Mouse (Mus musculus) gastrocnemius, adult 18-20 months (tissue): ENCODE results near the gene Hivep3. TPM values are rescaled to one million over a fixed set of nuclear protein-coding genes. Genes with fewer than 3 reads are reported as not detected.
A peak's percentile ranks its signal among the peaks of the same experiment; 100 is the strongest.

Source experiments
- DNase-seq: peaks from one replicate; pipeline ENCODE4 v3.0.0; 2021; ENCODE audit warnings: low spot score
- total RNA-seq, 2 experiments: library from RNA; stranded (reverse); gene quantifications; 2 replicates each; pipeline ENCODE4 v1.2.3; 2021

The Hivep3 gene
- total RNA-seq, 2 experiments from 2014 or later: 3.0 to 5.6 TPM

DNA sequence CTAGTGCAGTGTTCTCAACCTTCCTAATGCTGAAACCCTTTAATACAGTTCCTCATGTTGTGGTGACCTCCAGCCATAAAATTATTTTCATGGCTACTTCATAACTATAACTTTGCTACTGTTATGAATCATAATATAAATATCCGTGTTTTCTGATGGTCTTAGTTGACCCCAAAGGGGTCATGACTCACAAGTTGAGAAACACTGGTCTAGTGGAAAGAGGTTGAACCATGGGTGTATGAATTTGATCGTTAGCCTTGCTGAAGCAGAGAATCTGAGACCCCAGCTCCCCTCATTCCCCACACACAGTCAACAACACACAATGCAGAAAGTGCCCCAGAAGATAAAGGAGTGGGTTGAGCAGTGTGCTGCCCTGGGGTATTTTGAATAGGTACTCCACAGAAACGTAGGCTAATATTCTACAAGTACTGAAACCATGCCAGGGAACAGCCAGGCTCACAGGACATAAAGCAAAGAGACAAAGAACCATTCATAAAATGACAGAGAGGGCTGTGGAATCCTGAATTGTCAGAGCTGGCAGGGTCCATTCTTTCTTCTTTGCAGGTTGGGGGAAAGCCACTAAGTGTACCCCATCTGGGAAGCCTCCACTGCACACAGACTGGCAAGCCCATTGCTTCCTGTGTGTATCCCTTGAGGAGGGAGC is 212.8 kb downstream of the Hivep3 start:
- no peak for DNase-seq

DNA sequence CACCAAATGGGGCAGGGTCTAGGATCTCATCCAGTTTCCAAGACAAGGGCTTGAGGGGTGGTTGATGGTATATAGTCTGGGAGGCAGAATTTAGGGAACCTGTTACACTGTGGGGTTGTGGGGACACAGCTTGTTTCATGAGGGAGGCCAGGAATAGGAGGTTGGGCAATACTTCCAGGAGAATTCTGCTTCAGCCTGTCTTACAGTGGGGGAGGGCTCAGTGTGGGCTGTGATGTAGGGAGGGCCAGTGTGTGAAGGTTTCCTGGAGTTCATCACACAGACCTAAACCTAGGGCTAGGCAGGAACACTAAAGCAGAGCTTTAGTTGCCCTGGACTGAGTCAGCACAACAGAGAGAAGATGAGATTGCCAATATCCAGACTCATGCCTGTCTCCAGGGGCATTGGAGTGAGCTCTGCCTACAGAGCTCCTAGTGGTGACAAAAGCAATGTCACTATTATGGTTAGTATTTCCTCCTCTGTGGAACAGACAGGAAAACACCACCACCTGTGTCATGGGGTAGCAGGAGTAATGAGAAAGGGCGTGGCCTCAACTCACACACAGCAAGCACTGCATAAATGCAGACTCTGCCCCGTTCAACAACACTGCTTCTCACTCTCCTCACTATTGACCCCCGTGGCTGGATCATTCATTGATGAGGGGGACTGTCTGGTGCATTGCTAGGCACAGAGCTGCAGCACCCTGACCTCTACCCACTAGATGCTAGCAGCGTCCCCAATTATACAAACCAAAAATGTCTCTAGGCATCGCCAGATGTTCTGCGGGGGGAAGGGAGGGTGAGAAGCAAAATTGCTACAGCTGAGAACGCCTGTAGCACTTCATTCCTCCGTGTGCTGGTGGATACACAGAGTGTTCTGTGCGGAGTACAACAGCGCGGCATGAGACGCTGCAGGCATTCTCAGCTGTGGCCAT is 213.9 kb downstream of the Hivep3 start:
- no peak for DNase-seq

DNA sequence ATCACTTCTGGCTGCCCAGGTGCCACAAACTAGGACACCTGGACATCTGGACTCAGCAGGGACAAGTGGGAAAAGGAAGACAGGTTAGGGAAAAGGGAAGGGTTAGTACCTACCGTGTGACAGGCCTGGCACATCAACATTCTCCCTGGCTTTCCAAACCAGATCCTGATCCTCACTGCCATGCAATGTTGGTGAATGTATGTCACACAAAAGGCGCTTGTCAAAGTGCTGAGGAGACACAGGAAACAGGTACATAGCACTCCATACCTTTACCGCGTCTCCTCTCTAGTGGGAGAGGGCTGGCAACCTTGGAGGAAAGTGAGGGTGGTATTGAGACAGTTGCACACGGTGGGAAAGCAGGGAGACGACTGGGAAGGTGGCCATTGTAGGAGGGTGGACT is 214.8 kb downstream of the Hivep3 start:
- DNase-seq: no peak

DNA sequence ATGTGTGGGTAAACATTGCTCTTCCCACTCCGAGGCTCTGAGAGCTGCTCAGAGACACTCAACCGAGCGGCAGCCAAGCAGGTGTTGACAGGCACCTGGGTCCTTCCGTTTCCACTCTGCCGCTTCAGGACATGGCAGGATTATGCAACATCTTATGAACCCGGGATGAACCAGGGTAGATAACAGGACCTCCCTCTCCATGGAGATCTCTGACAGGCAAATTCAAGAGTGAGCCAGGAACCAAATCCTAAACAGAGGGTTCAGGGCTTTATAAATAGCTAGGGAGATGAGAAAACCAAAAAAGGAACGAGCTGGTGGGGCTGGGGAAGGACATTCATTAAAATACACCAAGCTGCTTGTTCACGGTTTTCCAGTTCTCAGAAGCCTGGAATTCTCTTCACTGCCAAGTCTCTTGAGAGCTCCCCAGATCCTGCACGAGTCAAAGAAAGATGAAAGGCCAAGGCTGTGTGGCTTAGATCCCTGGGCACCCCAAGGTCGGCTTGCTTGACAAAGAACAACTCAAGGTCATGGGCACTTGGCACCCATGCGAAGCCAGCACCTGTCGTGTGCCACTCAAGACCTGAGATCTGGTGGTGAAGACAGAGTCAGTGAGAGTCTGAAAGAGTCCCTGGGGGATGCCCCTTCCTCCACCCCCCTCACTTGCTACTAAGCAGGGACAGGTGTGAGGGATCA is 215.5 kb downstream of the Hivep3 start:
- DNase-seq: no peak

DNA sequence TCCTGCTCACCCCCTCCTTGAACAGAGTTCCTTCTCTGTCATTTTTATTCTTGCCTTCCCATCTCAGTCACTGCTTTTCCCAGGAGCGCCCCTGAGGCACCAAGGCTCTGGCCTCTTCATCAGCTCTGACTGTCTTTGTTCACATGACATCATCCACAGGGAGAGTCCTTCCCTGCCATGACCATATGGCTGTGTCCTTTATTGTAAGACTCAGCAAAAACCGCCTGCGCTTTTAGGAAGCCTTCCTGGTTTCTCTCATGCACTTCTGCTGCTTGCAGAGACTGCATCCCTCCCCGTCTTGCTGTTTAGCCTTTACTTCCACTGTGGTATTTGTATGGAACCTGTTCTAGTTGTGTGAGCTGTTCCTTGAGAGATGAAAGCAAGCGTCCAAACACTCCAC is 216.6 kb downstream of the Hivep3 start:
- no peak for DNase-seq

DNA sequence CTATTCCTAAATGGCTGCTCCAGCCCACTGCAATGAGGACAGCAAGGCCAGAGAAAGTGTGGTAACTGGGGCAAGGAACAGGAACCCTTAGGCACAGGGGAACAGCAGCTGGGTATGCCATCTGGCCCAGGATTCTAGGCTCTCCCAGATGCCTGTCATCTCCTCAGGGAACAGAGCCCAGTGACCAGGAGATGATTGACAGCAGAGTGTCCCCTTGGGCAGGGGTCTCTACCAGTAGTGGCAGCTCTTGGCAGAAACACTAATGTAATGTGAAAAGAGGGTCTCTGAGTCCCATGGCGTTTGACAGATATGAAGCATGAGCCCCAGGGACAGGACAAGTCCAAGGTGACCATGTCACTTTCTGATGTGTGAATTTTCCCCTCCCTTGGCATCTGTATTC is 217.5 kb downstream of the Hivep3 start:
- DNase-seq: no peak

DNA sequence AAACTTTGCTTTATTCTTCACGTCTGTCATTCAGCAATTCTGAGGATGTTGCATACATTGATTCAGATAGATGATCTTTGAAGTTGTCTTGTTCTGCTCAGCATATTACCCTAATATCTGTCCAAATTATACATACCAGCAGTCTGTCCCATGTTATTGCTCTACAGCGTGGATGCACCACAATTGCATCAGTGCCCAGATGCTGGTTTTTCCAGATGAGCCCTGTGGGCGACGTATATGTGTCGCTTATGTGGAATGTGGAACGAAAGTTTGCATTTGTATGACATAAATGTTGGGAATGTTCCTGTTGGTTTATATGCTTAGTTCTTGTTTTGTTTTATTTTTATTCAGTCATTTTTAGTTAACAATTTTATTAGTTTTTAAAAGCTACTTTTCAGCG is 221.4 kb downstream of the Hivep3 start:
- no peak for DNase-seq

DNA sequence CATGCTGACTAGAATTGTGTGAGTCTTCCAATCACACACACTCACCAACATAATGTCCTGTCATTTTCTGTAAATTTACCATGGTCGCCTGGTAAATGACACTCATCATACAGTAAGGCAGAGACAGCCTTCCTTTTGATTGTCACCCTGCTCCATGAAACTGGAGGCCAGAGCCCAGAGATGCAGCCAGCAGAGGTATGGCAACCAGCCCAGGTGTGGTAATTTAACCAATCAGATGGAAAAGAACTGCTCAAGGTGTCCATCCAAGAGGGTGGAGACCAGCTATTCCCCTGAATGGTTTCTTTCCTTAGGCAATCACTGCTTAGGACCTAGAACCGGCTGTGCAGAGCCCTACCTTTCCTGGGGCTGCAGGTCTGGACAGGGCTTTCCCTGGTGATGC is 224.4 kb downstream of the Hivep3 start:
- no peak for DNase-seq

DNA sequence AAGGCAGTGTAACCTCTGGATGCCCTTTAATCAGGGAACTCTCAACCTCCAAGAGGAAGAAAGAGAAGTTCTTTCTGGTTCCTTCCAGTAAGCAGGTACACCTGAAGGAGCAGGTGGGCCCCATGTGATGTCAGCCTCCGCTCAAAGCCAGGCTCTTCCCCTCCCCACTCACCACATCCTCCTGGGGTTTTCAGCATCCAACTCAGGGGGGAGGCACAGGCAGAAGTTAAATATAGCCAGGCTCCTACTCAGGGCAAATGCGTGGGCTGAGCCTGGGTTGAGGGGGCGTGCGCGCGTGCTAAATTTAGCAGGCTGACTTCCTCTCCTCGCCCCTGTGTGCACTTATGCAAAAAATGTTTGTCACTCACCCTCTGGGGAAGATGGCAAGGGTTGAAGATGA is 225.7 kb downstream of the Hivep3 start:
- DNase-seq: no peak

DNA sequence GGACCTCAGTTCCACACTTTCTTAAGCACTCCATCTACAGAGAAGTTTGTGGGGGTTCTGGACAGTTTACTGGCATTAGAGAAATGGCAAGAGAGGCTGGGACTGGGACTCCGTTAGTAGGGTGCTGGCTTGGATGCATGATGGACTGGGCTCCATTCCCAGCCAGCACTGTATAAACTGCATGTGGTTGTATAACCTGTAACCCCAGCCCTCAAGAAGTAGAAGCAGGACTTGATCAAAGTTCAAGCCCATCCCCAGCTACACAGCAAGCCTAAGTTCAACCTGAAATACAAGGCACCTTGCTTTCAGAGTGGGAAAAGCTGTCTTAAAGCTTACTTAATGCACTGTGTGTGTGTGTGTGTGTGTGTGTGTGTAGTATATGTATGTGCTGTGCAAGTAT is 226.3 kb downstream of the Hivep3 start:
- no peak for DNase-seq

DNA sequence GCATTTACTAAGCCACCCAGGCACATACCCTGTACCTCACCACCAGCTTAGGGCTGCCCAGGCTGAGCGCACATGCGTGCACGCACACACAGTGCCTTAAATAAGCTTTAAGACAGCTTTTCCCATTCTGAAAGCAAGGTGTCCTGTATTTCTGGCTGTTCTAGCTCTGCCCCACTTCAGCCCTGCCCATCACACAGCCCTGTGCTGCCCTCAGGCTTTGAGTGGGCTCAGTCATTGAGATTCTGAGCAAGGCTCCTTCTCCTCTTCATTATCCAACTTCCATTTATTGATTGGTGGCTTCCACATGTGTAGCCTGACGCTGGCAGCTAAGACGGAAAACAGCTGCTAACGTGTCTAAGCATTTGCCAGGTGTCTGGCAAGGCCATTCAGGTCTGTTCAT is 226.9 kb downstream of the Hivep3 start:
- no peak for DNase-seq

DNA sequence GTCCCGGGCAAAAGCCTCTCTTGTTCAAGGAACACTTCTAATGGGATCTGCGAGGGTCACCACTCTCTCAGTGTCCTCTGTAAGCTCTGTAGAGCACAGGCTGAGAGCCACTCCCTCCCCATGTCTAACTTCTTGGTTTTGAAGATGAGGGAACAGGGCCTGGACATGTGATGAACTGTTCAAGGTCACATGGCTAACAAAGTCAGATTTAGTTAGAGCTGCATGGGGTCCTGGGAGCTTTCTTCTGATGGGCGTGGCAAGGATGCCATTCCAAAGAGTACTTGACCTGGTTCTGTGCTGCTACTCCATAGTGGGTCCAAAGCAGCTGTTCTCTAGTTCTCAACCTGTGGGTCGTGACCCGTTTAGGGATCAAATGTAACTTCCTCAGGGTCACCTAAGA is 227.6 kb downstream of the Hivep3 start:
- no peak for DNase-seq

DNA sequence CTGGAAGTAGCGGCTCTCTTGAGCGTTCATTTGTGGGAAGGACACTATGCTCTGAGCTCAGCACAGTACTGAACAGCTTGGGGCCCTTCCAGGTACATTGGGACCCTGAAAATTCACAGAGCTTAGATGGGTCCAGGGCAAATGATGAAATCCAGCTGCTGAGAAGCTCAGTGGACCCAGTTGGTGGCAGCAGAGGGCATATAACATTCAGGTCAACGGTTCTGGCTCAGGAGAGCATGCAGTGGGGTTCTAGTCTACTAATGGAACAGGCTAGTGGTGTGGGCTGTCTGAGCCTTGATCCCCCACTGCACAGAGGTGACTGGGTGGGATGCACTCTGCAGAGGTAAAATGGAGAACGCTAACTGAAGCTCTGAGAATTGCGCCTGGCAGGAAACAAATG is 228.5 kb downstream of the Hivep3 start:
- no peak for DNase-seq

DNA sequence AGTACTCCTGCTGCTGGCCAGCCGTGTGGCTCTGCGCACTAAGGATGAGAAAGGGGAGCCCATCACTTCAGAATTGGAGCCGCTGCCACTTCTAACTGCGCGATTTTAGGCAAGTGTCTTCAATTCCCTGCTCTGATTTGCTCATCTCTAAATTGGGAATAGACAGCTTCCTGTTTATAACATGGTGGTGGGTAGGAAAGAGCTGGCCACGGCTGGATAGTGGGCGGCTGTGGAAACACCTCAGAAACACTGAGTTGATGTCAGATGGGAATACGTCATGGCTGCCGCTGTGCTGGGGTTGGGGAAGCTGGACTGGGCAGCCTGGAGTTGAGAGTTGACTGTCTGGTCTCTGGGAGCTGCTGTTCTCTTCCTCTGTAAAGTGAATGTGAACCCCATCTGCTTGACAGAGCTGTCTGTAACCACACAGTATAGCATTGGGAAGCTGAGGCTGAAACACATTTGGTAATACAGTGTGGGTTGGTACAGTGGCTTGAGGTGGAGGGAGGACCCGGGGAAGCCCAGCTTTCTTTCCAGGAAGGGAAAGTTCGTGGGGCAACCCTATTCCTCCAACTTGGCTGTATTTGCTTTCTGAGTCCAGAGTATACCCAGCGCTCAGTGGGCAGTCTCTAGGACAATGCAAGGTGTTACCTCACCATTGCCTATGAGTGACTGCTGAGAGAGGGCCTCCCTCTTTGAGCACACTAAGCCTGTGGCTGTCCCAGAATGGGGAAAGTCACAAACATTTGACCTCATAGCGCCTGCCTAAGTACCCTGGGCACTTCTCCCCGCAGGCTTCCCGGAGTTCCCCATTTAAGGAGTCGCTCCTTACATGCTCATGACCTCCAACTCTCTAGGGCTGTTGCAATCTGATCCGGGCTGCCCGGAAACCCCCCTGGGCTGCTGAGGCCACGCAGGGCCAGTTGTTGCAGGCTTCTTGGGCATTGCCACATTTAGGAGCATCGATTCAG is 232.8 kb downstream of the Hivep3 start:
- peak; percentile 81 for DNase-seq

DNA sequence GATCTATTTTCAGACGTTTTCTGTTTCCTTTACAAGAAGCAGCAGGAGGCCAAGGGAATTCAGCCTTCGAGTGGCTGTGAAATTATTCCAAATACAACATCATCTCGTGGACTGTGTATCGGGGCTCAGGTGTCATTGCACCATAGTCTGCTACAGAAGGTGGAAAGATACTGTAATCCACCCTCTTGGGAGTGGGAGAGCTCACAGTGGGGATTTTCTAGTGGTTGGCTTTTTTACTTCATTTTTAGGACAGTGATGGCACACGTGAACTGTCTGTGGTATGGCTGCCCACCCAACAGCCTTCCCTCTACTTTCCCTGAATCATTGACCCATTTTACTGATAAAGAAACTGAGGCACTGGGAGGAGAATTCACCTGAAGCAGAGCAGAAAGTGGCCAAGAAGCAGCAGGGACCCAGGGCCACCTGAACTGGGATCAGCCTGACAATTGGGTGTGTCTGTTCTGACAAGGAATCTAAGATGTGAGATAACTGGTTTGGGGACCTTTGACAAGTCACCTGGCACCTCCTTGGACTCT is 233.6 kb downstream of the Hivep3 start:
- no peak for DNase-seq

DNA sequence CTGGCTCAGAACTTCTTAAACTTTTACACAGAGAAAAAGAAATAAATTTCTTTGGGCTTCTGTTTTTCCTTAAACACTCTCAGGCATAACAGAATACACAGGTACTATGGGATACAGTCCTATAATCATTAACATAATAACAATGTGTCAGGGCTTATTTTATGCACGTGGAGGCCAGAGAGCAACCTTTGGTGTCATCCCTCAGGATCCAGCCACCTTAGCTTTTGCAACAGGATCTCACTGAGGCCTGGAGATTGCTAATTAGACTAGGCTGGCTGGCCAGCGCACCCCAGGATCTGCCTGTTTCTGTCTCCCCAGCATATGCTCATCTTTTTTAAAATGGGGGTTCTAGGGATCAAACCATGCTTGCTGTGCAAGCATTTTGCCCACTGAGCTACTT is 234.1 kb downstream of the Hivep3 start:
- DNase-seq: no peak

DNA sequence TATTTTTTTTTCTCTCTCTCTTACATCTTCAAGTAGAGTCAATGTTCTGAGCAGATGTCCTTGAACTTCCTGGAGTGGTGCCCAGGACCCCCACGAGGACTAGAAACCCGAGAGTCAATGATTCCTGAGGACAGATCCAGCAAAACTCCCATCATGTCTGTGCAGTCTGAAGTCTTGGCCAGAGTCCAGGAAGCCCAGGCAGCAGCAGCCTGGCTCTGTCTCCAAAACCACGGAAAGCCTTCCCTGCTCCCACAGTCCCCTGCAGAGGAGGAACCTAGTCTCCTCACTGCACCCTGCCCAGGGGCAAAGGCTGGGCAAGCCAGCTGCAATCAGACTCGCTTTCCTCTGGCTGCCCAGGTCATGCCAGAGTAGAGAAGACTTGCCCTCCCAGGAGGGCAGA is 234.5 kb downstream of the Hivep3 start:
- DNase-seq: peak; percentile 11

DNA sequence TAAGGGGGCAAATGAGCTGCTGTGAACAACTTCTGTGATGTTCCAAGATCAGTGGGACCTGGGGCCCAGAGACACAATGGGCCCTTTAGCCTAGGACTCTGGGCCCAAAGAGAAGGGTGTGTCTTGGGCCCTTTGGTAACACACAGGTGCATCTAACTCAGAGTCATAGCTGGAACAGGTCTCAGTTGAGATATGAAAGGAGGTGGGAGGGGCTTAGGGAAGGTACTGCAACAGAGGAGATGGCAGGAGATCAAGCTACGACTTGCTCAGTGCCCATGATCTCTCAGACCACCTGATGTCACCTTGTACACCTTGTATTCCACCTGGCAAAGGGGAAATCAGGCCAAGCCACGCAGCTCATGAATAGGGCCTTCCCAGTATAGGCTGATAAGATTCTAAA is 235.3 kb downstream of the Hivep3 start:
- no peak for DNase-seq

DNA sequence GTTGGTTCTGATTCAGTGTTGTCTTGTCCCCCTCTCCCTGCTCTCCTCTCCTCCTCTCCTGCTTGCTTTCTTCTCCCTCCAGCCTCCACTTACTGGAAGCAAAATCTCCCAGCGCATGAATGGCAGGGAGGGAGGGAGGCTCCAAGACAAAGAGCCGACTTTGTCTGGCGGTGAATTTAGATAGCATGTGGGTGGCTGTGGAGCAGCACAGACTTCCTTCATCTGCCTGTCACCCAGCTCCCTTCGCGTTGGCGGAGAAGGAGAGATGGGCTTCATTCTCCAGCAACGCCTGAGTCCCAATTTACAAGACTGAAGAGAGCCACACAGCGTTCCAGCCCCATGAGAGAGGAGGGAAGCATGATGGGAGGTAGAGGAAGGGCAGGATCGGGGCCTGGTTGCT is 236.6 kb downstream of the Hivep3 start:
- no peak for DNase-seq

DNA sequence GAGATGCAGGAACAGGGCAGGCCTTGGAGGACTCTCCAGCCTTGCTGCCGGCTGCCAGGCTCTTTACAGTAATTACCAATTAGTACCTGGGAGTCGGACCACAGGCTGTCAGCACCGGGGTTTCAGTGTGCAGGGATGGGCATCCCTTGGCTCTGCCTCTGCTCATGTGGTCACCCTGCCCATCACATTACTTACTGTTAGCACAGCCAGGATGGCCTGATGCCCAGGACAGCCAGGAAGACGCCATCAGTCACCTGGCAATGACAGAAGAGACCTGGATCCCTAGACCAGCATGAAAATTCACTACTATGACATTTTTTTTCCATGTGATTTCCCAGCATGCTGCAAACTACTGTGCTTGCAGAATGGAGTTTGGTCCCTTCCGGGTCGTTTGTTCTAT is 238.8 kb downstream of the Hivep3 start:
- DNase-seq: no peak
